Mouse (Mus musculus) CH12.LX (cell line): ENCODE measurements at regions not wholly inside any gene's neighbourhood (a gene's known extent, or its start where the extent isn't known, plus 50 kb on each side); places are given as distances from the start of the nearest gene placed in this dataset.

ENCODE experiments used
- DNase-seq: peaks from one replicate; pipeline ENCODE4 v3.0.0-alpha.2; 2013; ENCODE audit errors: extremely low read depth
- H3K27ac ChIP-seq: 2 replicates; pipeline ENCODE4 v1.5.1; 2012; ENCODE audit warnings: low read depth, mild to moderate bottlenecking, control low read depth, moderate library complexity; ENCODE audit not compliant: insufficient read depth
- H3K27me3 ChIP-seq: replicated peaks from 2 replicates; pipeline ENCODE3; 2012; ENCODE audit warnings: inconsistent platforms
- H3K36me3 ChIP-seq, 2 experiments: replicated peaks in 1 of 2; 2 replicates each; pipeline versions ENCODE3 to v1.6.1; 2012; ENCODE audit warnings: inconsistent platforms in 1 of 2, low read length in 1 of 2, mild to moderate bottlenecking in 1 of 2, mixed read lengths in 1 of 2, moderate library complexity in 1 of 2; ENCODE audit not compliant: control insufficient read depth in 1 of 2, insufficient read depth in 1 of 2
- H3K4me1 ChIP-seq, 2 experiments: 2 replicates each; pipeline ENCODE4 v1.6.1; 2012; ENCODE audit warnings: inconsistent platforms in 1 of 2, moderate library complexity in 1 of 2; ENCODE audit not compliant: insufficient read depth in 2 of 2, control insufficient read depth in 1 of 2
- H3K4me2 ChIP-seq: 2 replicates; pipeline ENCODE4 v1.6.1; 2012; ENCODE audit warnings: low read depth, mild to moderate bottlenecking, control low read depth; ENCODE audit not compliant: poor library complexity, insufficient read depth, severe bottlenecking
- H3K4me3 ChIP-seq, 3 experiments: fragments of 150-350 bp in 1 of 3; sonication (generic) in 1 of 3; replicated peaks in 1 of 3; 2 replicates each; pipeline versions ENCODE3 to v1.5.1; 2011 to 2012; ENCODE audit warnings: low read depth in 2 of 3, low read length in 2 of 3, mild to moderate bottlenecking in 2 of 3, moderate library complexity in 2 of 3, control low read depth in 1 of 3, improper control_type of control experiment in 1 of 3, inconsistent platforms in 1 of 3, mixed read lengths in 1 of 3; ENCODE audit not compliant: poor library complexity in 1 of 3
- H3K79me2 ChIP-seq: replicated peaks from 2 replicates; pipeline ENCODE4 v1.6.1; 2012; ENCODE audit warnings: mild to moderate bottlenecking, moderate library complexity; ENCODE audit not compliant: control insufficient read depth, poor library complexity, insufficient read depth, severe bottlenecking; ENCODE audit errors: extremely low read depth
- H3K9ac ChIP-seq: 2 replicates; pipeline ENCODE4 v1.6.1; 2012; ENCODE audit warnings: low read depth, mild to moderate bottlenecking, control low read depth, moderate library complexity; ENCODE audit not compliant: insufficient read depth
- H3K9me3 ChIP-seq: replicated peaks from 2 replicates; pipeline ENCODE3; 2012; ENCODE audit warnings: low read length, inconsistent platforms, mixed read lengths
- CHD1 ChIP-seq: IDR thresholded peaks from 2 replicates; pipeline ENCODE4 v1.6.1; 2012; ENCODE audit warnings: low read depth, low read length, improper control_type of control experiment, inconsistent platforms
- IRF4 ChIP-seq: IDR thresholded peaks from 2 replicates; pipeline ENCODE4 v1.6.1; 2014; ENCODE audit warnings: low read depth, mild to moderate bottlenecking, inconsistent platforms, low read length, improper control_type of control experiment
- KAT2A ChIP-seq: IDR thresholded peaks from 2 replicates; pipeline ENCODE4 v1.6.1; 2012; ENCODE audit warnings: low read length, improper control_type of control experiment, inconsistent platforms; ENCODE audit not compliant: insufficient replicate concordance
- dilution Hi-C: fragments of 300-500 bp; cut with MboI; formaldehyde crosslinking; loops from 2 replicates; pipeline ENCODE4 v1.14.3; 2020; ENCODE audit warnings: low sequenced_read_pairs; ENCODE audit not compliant: extremely low pct_unique_long_range_greater_than_20kb, extremely low pct_ligation_motif_present
- in situ Hi-C: fragments of 300-500 bp; cut with MboI; formaldehyde crosslinking; loops from 3 replicates; pipeline ENCODE4 v1.14.3; 2019; ENCODE audit warnings: low sequenced_read_pairs, low pct_ligation_motif_present, low pct_unique_long_range_greater_than_20kb, mixed read lengths

DNA sequence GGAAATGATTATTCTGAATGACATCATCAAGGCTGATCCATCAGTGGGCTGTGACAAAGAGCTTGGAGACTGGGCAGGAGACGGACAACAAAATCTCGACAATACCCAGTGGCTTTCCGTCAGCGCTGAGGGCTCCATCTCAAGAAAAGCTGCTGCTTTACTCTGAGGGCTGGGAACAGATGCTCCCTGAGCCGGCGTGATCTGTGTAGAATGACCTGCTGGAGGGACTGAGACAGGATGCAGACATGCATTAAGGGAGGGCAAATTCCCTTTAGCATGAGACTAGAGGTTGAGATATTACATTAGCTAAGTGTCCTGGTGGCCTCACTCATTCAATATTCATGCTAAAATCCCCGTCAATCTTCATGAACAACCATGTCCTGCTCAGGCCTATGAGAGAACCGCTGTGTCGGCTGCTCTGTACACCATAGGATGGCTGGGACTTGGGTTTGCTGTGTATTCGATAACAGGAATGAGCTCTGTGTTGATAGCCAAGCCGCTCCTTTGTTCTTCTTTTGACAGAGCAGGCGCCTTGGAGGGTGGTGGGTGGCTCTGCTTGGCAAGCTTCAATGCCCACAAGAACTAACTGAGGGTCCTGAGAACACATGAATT, 51.5 kb upstream of the Zfp644 start:
- Histone ChIP-seq H3K27me3 (no peaks in the 10 kb centered on the region), H3K9me3 (no peaks in the 10 kb centered on the region)
- DNase-seq, result no peak
- dilution Hi-C loops (no loop called here), in situ Hi-C loops (no loop called here)
- no peak for TF ChIP-seq KAT2A
- no peak for TF ChIP-seq CHD1
- TF ChIP-seq IRF4, result no peak
- TF ChIP-seq, all 38 proteins: peak for 0
- Histone ChIP-seq H3K79me2 (no peaks in the 10 kb centered on the region), H3K4me1 (no peaks in the 10 kb centered on the region), H3K4me2 (no peak overlapping the region), H3K9ac (no peak overlapping the region), H3K27ac (no peak overlapping the region), H3K36me3 (no peaks in the 10 kb centered on the region), H3K4me3 (no peak overlapping the region)
